Mouse (Mus musculus): ENCODE data around the gene Inpp5b.
A peak's percentile ranks its signal among the peaks of the same experiment; 100 is the strongest.

Inpp5b gene

DNA sequence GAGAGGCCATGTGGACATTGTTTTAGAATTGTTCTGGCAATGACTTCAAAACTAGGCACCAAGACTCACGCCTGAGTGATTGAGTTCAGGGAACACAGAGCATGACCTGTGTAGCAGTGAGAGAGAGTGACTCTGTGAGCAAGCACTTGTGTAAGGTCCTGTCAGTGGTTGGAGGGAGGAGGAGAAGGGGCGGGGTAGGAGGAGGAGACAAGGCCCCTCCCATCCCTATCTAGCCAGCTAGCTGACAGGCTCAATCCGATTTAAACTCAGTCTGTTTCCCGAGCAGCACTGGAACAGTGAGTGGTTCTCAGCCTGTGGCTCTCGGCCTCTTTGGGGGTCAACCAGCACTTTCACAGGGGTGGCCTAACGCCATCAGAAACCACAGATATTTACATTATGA is 76.2 kb downstream of the Inpp5b start:
- peak; percentile 73 to 88 for DNase-seq

DNA sequence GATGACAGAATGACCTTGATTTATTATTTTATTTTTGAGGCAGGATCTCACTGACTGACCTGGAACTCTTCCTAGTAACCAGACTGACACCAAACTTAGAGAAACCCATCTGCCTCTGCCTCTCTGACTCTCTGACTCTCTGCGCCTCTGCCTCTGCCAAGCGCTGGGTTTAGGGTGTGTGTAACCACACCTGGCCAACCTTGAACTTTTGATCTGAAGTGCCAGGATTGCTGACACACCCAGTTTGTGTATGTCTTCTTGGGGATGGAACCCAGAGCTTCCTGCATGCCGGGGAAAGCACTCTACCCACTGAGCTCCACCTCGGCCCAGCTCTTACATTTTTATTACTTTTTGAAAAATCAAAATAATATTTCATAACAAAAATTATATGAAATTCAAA is 77.2 kb downstream of the Inpp5b start:
- DNase-seq = no peak

DNA sequence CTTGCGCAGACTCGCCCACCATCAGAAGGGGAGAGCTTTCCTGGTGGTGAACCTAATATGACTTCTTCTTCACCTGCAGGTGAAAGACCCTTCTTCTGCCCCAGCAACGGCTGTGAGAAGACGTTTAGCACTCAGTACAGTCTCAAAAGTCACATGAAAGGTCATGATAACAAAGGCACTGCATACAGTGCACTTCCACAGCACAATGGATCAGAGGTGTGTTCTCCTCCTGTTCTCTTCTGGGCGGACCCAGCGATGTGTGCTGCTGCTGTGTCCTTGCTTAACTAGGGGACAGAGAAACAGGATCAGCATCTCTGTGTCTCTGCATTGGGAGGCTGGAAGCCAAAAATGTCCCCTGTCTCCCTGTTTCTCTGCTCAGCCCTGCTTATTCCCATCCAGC is 83.3 kb downstream of the Inpp5b start:
- DNase-seq = no peak

DNA sequence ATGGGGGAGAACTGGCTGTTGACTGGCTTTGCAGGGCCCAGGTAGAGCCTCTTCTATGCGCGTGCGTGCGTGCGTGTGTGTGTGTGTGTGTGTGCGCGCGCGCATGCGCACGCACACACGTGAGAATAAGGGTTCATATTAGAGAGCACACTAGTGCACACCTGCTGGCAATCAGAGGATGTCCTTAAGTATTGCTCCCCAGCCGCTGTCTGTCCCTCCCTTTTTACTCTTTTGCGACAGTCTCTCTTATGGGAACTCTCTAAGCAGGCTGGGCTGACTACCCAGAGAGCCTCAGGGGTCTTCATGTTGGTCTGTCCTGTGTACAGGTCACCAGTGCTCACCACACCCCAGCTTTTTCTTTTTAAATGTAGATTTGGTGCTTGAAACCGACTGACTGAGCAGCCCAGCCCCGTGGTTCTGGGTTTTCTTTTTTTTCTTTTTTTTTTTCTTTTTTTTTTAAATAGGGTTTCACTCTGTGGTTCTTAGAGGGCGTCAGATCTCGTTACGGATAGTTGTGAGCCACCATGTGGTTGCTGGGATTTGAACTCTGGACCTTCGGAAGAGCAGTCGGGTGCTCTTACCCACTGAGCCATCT is 83.8 kb downstream of the Inpp5b start:
- no peak for DNase-seq

DNA sequence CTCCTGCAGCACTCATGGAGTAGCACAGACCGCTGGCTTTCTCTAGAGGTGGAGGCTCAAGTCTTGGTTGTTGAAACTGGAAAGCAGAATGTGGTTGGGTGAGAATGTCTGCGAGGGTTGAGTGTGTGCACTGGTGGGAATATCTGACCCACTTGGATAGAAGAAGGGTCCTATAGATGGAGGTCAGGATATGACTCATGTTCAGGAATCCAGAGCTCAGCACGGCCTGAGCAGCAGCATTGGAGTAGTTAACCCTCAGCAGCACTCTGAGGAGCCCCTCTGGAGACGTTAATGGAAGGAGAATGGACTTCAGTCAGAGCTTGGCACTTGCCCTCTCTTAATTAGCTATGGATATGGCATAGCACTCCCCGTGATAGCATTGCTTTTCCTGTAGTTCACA is 88.0 kb downstream of the Inpp5b start:
- no peak for DNase-seq

DNA sequence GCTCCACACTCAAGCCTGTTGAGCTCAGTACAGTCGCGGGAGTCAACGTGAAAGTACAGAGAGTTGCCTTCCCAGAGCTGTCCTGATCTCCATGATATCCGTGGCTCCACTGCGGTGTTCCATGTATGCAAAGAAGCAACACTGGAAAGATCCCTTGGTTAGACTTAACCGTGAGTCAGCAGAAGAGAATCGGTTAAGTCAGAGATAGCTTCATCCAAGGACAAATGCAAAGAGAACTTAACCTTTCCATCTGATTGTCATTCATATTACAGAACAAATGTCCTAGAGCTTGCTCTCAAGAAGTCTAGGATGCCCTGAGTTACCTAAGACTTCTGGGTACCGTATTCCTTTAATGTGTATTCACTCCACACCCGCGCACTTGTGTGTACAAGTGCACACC is 91.1 kb downstream of the Inpp5b start:
- no peak for DNase-seq

DNA sequence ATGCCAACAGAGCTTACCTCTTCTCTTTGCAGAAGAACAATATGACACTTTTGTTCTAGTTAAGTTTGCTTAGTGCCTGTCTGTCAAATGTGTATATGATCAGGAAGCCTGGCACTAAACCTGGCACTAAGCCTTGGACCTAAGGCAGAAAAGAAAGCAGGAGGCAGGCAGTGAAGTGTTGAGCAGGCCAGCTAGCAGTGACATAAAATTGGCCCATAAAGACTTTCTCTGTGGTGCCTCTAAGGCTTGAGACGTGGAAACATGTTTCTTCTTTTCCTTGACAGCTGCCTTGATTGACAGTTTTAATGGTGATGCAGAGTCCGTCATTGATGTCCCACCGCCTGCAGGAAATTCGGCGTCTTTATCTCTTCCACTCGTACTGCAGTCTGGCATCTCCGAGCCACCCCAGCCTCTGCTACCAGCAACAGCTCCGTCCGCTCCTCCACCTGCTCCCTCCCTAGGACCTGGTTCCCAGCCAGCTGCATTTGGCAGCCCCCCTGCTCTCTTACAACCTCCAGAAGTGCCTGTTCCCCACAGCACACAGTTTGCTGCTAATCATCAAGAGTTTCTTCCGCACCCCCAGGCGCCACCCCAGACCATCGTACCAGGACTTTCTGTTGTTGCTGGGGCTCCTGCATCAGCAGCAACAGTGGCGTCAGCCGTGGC is 96.5 kb downstream of the Inpp5b start:
- DNase-seq = no peak

DNA sequence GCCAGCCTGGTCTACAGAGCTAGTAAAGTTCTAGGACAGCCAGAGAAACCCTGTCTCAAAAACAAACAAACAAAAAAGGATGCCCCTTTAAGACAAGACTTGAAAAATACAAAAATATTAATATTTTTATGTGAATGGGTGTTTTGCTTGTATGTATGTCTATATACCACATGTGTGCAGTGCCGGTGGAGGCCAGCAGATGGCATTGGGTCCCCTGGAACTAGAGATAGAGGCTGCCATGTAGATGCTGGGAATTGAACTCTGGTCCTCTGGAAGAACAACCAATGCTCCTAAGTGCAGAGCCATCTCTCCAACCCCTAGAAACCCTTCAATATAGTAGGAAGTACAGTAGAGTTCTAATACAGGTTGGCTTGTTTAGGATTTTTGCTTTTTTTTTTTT is 99.3 kb downstream of the Inpp5b start:
- no peak for DNase-seq

DNA sequence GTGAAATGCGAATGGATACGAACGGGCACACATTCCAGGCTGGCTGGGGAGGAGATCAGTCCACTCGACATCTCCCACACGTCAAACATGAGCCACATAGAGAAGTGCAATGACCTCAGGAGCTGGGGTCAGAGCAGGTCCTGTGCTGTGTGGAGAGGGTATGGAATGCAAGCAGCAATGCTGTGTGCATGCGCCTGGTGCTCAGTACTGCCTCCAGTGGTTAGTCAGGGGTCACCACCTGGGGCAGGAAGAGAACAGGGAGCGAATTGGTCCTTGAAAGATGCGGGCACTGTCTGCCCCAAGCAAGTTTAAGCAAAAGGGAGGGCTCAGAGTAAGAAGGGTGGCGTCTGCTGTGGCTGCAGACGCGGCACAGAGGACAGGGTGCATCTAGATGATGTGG is 101.8 kb downstream of the Inpp5b start:
- DNase-seq = peak in 1 of 2 experiments; percentile 48

DNA sequence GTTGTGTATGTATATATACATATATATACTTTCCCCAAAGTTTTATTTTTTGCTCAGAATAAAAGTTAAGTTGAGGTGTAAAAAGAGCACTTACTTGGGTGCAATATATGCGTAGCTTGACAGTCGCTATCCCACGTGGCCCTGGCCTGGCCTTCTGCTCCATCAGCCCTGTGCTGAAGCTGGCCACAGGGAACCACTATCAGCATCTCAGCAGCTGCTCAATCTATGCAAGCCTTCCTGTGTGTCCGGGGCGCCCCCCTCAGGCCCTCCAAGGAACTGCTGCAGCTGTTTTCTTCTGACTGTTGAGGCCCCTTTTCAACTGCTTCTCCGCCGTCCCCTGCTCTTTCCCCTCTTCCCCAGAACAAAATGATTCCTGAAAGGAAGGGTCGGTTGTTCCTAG is 105.9 kb downstream of the Inpp5b start:
- peak; percentile 82 to 86 for DNase-seq

DNA sequence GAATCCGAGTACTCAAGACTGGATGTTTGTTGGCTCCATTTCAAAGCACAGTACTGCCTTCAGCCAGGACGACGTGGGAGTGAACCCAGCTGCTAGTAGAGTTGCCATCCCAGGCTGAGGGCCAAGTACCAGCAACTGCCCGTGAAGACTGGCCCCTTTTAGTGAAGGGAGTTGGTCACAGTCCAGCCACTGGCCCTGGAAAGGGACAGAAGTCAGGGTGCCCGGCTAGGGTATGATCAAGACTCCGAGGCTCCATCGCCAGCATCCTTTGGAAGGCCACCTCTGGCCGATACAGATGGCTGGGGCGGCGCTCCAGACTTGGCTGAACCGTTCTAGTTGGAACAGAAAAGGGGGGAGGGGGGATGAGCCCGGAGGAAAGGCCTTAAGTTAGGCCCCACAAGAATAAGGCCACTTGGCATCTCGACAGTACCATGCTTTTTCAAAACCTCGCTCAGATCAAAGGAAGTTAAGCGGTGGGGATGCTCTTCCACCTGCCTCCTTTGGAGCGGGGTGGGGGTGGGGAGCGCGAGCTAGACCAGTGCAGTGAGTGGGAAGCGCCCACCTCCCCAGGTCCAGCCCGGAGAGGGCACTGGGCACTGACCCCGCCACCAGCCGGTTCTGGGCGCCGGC is 108.1 kb downstream of the Inpp5b start:
- peak; percentile 71 to 88 for DNase-seq

DNA sequence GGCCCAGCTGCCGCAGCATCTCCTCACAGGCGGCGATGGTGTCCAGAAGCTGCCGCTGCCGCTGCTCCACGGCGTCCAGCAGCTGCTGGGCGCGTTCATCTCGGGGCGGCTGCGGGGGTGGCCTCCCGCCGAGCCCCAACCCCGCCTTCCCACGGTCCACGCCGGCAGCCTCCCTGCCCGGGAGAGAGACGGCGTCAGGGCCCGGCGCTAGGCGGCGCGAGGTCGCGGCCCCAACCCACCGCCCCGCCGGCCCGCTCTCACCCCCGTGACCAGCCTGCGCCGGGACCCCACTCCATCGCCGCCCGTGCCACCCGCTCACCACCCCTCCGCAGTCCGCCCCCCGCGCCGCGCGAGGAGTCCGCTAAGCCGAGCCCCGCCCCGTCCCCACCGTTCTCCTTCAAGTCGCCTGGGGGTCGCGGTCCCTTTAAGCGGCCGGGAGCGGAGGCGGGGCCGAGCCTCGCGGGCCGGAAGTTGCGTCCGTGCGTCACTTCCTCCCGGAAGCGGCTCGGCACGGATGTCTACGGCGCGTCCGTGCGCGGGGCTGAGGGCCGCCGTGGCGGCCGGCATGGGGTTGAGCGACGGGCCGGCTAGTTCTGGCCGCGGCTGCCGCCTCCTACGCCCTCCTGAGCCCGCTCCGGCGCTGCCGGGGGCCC is 108.7 kb downstream of the Inpp5b start, which contains the start of gene Yrdc:
Gene Yrdc, plus strand, starts transcription at position 419 of the 653 bp plus-strand sequence.
- DNase-seq = peak; percentile 94 to 97
